12 mouse cellular contexts compared by ENCODE assay signal in the genomic region with DNA sequence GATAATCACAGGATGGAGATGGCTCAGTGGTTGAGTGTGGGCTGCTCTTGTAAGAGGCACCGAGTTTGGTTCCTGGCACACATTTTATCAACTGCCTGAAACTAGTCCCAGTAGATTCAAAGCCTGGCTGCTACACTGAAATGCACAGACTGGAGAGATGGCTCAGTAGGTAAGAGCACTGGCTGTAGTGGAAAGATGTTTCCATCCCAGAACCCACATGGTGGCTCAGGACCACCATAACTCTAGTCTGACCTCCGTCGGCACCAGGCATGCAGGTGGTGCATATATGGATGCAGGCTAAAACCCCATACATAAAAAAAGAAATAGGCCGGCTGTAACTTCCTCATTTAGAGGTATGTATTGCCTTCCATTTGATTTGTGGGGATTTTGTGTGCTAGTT. TPM values are rescaled to one million over a fixed set of nuclear protein-coding genes. Genes with fewer than 3 reads are reported as not detected.
DNase-seq lines count a peak whose midpoint lies in the region; ATAC-seq and TF ChIP-seq lines count a peak whose summit lies in the region.
"Had no signal": no experiment of that assay in that cellular context is flagged by ENCODE, and none has a peak within 500 bp of the region (broad histone marks: within the 10 kb centered on the region; RNA-seq: fewer than 3 reads in every experiment).

No protein-coding gene starts in this region.

- no peaks in the 10 kb centered on the region for H3K27me3 ChIP-seq in liver, adult 2 months (ENCODE audit: control insufficient read depth, insufficient read depth, low read length)
- H3K27me3 ChIP-seq in liver, postnatal 0 days (ENCODE audit: insufficient read depth, low read length), result no peaks in the 10 kb centered on the region

- whole genome bisulfite sequencing in liver, adult 2 months, result 59% methylated on average over 4 of the region's 4 CpGs
- WGBS in bone marrow, adult 2 months, result 6% methylated on average over 4 of the region's 4 CpGs
- WGBS in liver, postnatal 0 days (ENCODE audit: insufficient replicate concordance), result 37% methylated on average over 4 of the region's 4 CpGs

- peaks cover 7% of the 10 kb centered on the region; the same call in 1 of the 2 replicates for H3K4me1 ChIP-seq in liver, adult 2 months (ENCODE audit: control insufficient read depth, insufficient read depth, low read length)
- H3K4me1 ChIP-seq in bone marrow, adult 2 months (ENCODE audit: control insufficient read depth, insufficient read depth, low read length), result peaks cover 3% of the 10 kb centered on the region; the same call in 1 of the 2 replicates
- peaks cover 33% of the 10 kb centered on the region for H3K4me1 ChIP-seq in liver, postnatal 0 days (ENCODE audit: insufficient read depth)

- no peak overlapping the region; the same call in 1 of the 2 replicates for H3K27ac ChIP-seq in liver, adult 2 months (replicated peaks; ENCODE audit: insufficient read depth, low read depth, low read length)
- H3K27ac ChIP-seq in bone marrow, adult 2 months (ENCODE audit: control insufficient read depth, insufficient read depth, low read depth, low read length, poor library complexity), result peak overlapping the region; percentile 36; the same call in 1 of the 2 replicates
- peak overlapping the region; percentile 87 for H3K27ac ChIP-seq in liver, postnatal 0 days (ENCODE audit: low read depth)
- no peak overlapping the region for H3K27ac ChIP-seq in left cerebral cortex, adult 2 months
- H3K27ac ChIP-seq in layer of hippocampus, adult 2 months, result no peak overlapping the region

- no peak for TF ChIP-seq EP300 in liver, postnatal 0 days (IDR thresholded peaks at IDR 0.05; ENCODE audit: low read depth)

- H3K4me3 ChIP-seq in liver, adult 2 months (ENCODE audit: insufficient read depth, low read depth, low read length), result no peak overlapping the region
- no peak overlapping the region for H3K4me3 ChIP-seq in bone marrow, adult 2 months (replicated peaks; ENCODE audit: control insufficient read depth, low read depth, low read length)
- H3K4me3 ChIP-seq in liver, postnatal 0 days (ENCODE audit: low read depth, low read length), result no peak overlapping the region
- no peak overlapping the region for H3K4me3 ChIP-seq in left cerebral cortex, adult 2 months
- H3K4me3 ChIP-seq in layer of hippocampus, adult 2 months, result no peak overlapping the region

- intact Hi-C loops in left cerebral cortex, adult 2 months (cut with DNase I), result no loop called here

- H3K9me3 ChIP-seq in liver, postnatal 0 days (ENCODE audit: low read length), result no peaks in the 10 kb centered on the region
- H3K9me3 ChIP-seq: G1E had no signal

- H3K4me2 ChIP-seq in liver, postnatal 0 days (ENCODE audit: low read depth, low read length), result peak overlapping the region; percentile 69; the same call in 1 of the 2 replicates

- peaks cover 41% of the 10 kb centered on the region for H3K36me3 ChIP-seq in liver, adult 2 months (ENCODE audit: control insufficient read depth, insufficient read depth, low read length)
- peaks cover 65% of the 10 kb centered on the region for H3K36me3 ChIP-seq in liver, postnatal 0 days (replicated peaks; ENCODE audit: insufficient read depth, low read length)

- no peak for ATAC-seq in liver, postnatal 0 days

- peak; percentile 66 for DNase-seq in liver, adult 2 months (ENCODE audit: extremely low read depth, low read depth, low spot score)
- DNase-seq in liver, result no peak
- DNase-seq in B cell, adult 2 months, result peak; percentile 57 to 61
- DNase-seq in liver, postnatal 0 days, result no peak
- DNase-seq in embryo, embryonic 9.5 days (ENCODE audit: extremely low spot score), result no peak
- no peak for DNase-seq in left cerebral cortex, adult 2 months (ENCODE audit: extremely low spot score in 1 of 2, low spot score in 2 of 2)
- DNase-seq in layer of hippocampus, adult 2 months (ENCODE audit: low spot score in 2 of 2), result no peak
- DNase-seq: gastrocnemius, postnatal 10 days; kidney, postnatal 14 days; retina, postnatal 1 day had no signal

- TF ChIP-seq CTCF in liver, adult 2 months (IDR thresholded peaks at IDR 0.05; ENCODE audit: low read depth, low read length), result no peak
- TF ChIP-seq CTCF in bone marrow, adult 2 months (IDR thresholded peaks at IDR 0.05; ENCODE audit: control insufficient read depth, insufficient read depth, low read length), result no peak
- no peak for TF ChIP-seq CTCF in liver, postnatal 0 days (IDR thresholded peaks at IDR 0.05; ENCODE audit: low read depth)
- TF ChIP-seq CTCF in left cerebral cortex, adult 2 months (IDR thresholded peaks at IDR 0.05), result no peak
- TF ChIP-seq CTCF in layer of hippocampus, adult 2 months (conservative IDR thresholded peaks at IDR 0.05), result no peak

- no peak overlapping the region for H3K9ac ChIP-seq in liver, adult 2 months (ENCODE audit: low read depth, low read length)
- H3K9ac ChIP-seq in liver, postnatal 0 days (replicated peaks), result 0 out of 2 replicates have a peak overlapping the region, but pooled peaks have one; percentile 46

- no peak for TF ChIP-seq POLR2A in liver, adult 2 months (IDR thresholded peaks at IDR 0.05; ENCODE audit: extremely low read depth, insufficient read depth, low read length)
- no peak for TF ChIP-seq POLR2A in bone marrow, adult 2 months (IDR thresholded peaks at IDR 0.05; ENCODE audit: borderline replicate concordance, control insufficient read depth, low read depth, low read length)

- peaks cover 7% of the 10 kb centered on the region; the same call in 1 of the 2 replicates for H3K79me2 ChIP-seq in liver, adult 2 months (ENCODE audit: control insufficient read depth, insufficient read depth, low read length)

RNA-seq across cellular contexts. Expression of a gene that starts 1.2 kb away (rescaled TPM):
- total RNA-seq in liver, adult 2 months (2014; rRNA removed), result 34.4 and 48.0 TPM in 2 replicates
- 11.8 and 12.2 TPM in 2 replicates for polyA plus RNA-seq in liver, adult 2 months (2012; rRNA removed)
- 113 and 165 TPM in 2 replicates for polyA plus RNA-seq in bone marrow, adult 2 months (2011; ENCODE audit: insufficient read depth, insufficient read length, low replicate concordance, missing spikeins)
- polyA plus RNA-seq in liver, postnatal 0 days (2015; fragmentation: Nextera tagmentation; extraction: Ambion mirVana), result 46.9 and 52.9 TPM in 2 replicates
- total RNA-seq in left cerebral cortex, adult 2 months (2021), result 10 to 100 TPM; 53.9 to 58.7 TPM
- total RNA-seq in layer of hippocampus, adult 2 months (2021), result 10 to 100 TPM; 53.1 to 56.2 TPM

RNA-seq across cellular contexts. Expression of a gene that starts 6.1 kb away (rescaled TPM):
- total RNA-seq in liver, adult 2 months (2014; rRNA removed), result 200 and 206 TPM in 2 replicates
- 345 and 403 TPM in 2 replicates for polyA plus RNA-seq in liver, adult 2 months (2012; rRNA removed)
- 590 and 975 TPM in 2 replicates for polyA plus RNA-seq in bone marrow, adult 2 months (2011; ENCODE audit: insufficient read depth, insufficient read length, low replicate concordance, missing spikeins)
- polyA plus RNA-seq in liver, postnatal 0 days (2015; fragmentation: Nextera tagmentation; extraction: Ambion mirVana), result 185 and 225 TPM in 2 replicates
- total RNA-seq in left cerebral cortex, adult 2 months (2021), result 100 to 1,000 TPM; 284 to 304 TPM
- total RNA-seq in layer of hippocampus, adult 2 months (2021), result 100 to 1,000 TPM; 237 to 277 TPM

RNA-seq across cellular contexts. Expression of a gene that starts 14.7 kb away (rescaled TPM):
- 109 and 115 TPM in 2 replicates for total RNA-seq in liver, adult 2 months (2014; rRNA removed)
- 90.6 and 92.7 TPM in 2 replicates for polyA plus RNA-seq in liver, adult 2 months (2012; rRNA removed)
- 103 and 127 TPM in 2 replicates for polyA plus RNA-seq in bone marrow, adult 2 months (2011; ENCODE audit: insufficient read depth, insufficient read length, low replicate concordance, missing spikeins)
- polyA plus RNA-seq in liver, postnatal 0 days (2015; fragmentation: Nextera tagmentation; extraction: Ambion mirVana), result 87.6 and 88.5 TPM in 2 replicates
- total RNA-seq in left cerebral cortex, adult 2 months (2021), result 100 to 1,000 TPM; 113 to 116 TPM
- total RNA-seq in layer of hippocampus, adult 2 months (2021), result 100 to 1,000 TPM; 102 to 108 TPM

Comparison
In these comparisons a context has a peak if more than half of its experiments do, and no peak if none do; other contexts are left out.
1. DNase-seq: peak in liver, adult 2 months (single experiment) and B cell, adult 2 months (2 of 2); none in liver (single experiment), liver, postnatal 0 days (single experiment), embryo, embryonic 9.5 days (single experiment), left cerebral cortex, adult 2 months (0 of 2) and layer of hippocampus, adult 2 months (0 of 2).
2. H3K27ac ChIP-seq: peak in bone marrow, adult 2 months (single experiment) and liver, postnatal 0 days (single experiment); none in liver, adult 2 months (single experiment), left cerebral cortex, adult 2 months (single experiment) and layer of hippocampus, adult 2 months (single experiment).